Mouse (Mus musculus) left cerebral cortex, adult 8-10 months (tissue): ENCODE results near the gene Flrt1. TPM values are rescaled to one million over a fixed set of nuclear protein-coding genes. Genes with fewer than 3 reads are reported as not detected.
"Not testable (repeated sequence)": the region's sequence is repeated elsewhere in the genome, so short reads cannot be mapped to it uniquely, and the experiment has no call there.

Experiments
- DNase-seq, 2 experiments: peaks; one replicate each; pipeline ENCODE4 v3.0.0; 2022; ENCODE audit warnings: low spot score in 2 of 2
- total RNA-seq, 4 experiments: library from RNA; stranded (reverse); gene quantifications; 2 replicates each; pipeline ENCODE4 v1.2.4; 2022

Flrt1 gene
- total RNA-seq, 4 experiments from 2014 or later, result 35.6 to 42.2 (median 39.1) TPM

- no peak for DNase-seq
Measured at GRCm38 (mm10) chr19:7069781-7070763, 35.5 kb downstream of the Flrt1 start.

DNA sequence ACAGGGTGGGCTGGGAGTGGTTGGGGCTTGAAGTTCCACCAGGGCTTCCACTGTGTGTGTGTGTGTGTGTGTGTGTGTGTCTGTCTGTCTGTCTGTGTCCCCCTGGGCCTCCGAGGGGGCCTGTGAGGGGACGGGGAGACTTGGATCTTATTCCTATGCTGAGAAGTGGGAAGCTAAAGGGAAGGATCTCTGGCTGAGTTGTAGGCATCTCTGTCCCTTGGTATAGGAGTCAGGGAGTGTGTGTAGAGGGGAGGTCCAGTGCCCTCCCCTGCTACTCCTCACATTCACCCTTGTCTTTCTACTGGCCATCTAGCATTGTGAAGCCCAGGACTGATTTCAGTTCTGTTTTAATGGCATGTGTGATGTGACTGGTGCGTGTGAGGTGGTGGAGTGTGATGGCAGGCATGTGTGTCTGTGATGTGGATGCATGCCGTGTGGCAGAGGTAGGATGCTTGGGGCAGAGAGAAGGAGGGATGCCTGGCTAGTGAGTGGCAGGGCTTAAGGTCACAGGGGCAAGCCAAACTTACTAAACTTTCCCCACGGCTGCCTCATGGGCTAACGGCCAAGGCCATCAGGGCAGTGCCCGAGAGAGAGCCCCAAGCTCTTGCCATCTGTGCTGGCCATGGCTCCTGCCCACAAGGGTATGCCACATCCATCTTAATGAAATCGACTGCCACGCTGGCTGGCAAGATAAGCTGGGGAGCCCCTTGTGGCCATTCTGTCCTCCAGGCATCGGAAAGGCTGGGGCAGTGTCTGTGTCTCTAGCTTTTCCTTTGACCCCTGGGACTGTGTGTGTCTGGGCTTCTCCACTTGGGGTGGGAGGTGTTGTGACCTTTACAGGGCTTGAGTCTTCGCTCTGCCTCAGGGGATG, 36.6 kb downstream of the Flrt1 start:
- DNase-seq, result no peak

GRCm38 (mm10) chr19:7068136-7068535, 37.4 kb downstream of the Flrt1 start:
- peak in 1 of 2 experiments; percentile 83 for DNase-seq

- no peak for DNase-seq
Measured at GRCm38 (mm10) chr19:7067344-7068050, 38.0 kb downstream of the Flrt1 start.

- no peak for DNase-seq
Measured at GRCm38 (mm10) chr19:7066828-7067342, 38.6 kb downstream of the Flrt1 start.

GRCm38 (mm10) chr19:7066034-7066827, 39.3 kb downstream of the Flrt1 start:
- no peak for DNase-seq

DNA sequence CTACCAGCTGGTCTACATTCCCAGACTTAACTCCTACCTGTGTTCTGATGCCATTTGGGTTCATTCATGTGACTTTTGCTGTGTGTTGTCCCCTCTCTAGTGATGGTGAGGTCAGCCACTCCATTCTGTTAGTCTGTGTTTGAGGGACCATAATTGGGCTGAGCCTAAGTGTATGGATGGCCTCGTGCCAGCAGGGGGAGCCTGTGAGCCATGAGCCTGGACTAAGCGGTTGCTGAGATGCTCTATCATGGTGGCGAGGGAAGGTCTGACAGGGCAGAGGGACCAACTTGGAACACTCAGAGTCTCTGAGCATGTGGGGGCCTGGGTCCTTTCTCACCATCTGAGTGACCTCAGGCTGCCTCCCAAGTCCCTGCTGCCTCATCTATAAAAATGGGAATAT, 41.0 kb downstream of the Flrt1 start:
- peak in 1 of 2 experiments; percentile 71 for DNase-seq

- no peak for DNase-seq
Measured at GRCm38 (mm10) chr19:7062916-7063315, 42.6 kb downstream of the Flrt1 start.

GRCm38 (mm10) chr19:7062110-7062509, 43.4 kb downstream of the Flrt1 start:
- no peak for DNase-seq

DNA sequence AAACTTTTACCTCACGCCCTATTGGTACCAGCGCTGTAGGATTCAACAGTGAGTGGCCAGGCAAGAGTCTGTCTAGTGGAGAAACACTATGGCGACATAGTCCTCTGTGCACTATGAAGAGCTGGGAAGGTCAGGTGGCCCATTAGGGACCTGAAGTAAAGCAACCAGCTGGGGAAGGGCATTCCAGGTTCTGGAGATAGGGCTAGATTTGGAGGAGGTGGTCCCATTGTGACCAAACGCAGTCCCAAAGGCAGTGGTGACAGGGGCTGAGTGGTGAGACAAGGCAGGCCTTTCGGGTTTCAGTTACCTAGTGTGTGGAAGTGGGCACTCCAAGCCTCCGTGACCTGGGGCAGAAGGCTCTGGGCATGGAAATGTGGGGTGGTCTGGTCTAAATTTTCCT, 47.0 kb downstream of the Flrt1 start:
- no peak for DNase-seq

GRCm38 (mm10) chr19:7057722-7058207, 47.8 kb downstream of the Flrt1 start:
- DNase-seq, result peak; percentile 49 to 66

DNA sequence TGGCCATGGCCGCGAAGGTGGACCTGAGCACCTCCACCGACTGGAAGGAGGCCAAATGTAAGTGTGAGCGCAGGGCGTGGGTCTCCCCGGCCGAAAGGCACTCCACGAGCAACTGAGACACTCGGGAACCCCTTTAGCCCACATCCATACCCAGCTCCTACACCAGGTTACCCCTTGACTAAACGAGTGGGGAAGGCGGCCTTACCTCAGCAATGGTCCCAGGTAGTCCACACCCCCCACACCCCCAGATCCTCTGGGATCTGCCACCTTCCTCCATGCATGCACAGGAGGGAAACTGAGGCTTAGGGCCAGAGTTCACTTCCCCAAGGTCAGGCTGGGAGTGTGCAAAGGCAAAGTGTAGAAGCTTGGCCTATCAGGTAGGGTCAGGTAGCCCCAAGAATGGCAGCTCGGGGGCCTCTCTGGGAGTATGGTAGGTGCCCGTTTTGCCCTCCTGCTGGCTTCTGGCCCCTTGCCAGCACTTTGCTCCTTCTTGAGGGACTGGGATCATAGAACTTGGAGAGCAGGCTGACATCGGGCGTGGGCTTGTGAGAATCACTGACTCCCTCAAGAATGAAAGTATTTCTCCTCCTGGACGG, 48.3 kb downstream of the Flrt1 start:
- peak in 1 of 2 experiments; percentile 52 for DNase-seq

DNA sequence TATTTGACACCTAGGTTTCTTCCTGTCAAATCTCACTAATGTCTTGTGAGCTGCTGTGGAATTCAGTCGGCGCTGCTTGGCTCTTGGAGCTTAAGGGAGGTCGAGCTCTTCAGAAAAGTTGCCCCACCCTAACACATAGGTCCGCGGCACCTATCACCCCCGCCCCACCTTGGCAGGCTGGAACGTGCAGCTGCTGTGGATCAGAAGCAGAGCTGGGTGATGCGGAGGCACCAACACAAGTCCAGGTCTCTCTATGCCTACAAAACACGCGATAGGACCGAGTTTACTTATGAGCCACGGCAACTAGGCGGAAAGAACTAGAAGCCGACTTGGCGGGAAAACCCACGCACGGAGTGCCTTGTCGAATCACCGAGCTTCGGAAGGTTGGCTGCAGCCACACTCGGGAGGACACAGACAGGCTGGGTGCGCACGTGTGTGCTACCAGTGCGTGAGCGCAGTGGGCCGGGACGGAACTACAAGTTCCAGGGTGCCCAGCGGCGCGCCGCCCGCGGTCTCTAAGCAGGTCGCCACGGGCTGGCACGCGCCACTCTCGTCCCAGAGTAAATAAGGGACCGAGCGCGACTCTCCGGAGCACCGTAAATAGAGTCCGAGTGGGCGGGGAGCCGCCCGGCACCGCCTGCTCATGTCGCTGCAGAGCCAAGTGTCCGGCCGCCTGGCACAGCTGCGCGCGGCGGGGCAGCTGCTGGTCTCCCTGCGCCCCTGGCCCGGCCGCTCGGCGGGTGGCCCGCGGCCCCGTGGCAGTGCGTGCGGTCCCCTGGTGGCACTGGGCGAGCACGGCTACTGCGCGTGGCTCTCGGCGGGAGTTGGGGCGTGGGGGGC, 49.1 kb downstream of the Flrt1 start, which contains the start of gene Macrod1:
Gene Macrod1 (plus strand): TSS at position 563 of the 840 bp plus-strand sequence.
- DNase-seq, result peak; percentile 70 to 88

- DNase-seq, result no peak
Measured at GRCm38 (mm10) chr19:7055173-7055572, 50.4 kb downstream of the Flrt1 start.

GRCm38 (mm10) chr19:7054772-7055171, 50.8 kb downstream of the Flrt1 start:
- DNase-seq, result no peak

- not testable (repeated sequence) for DNase-seq
Measured at GRCm38 (mm10) chr19:7053382-7053781, 52.1 kb downstream of the Flrt1 start.

DNA sequence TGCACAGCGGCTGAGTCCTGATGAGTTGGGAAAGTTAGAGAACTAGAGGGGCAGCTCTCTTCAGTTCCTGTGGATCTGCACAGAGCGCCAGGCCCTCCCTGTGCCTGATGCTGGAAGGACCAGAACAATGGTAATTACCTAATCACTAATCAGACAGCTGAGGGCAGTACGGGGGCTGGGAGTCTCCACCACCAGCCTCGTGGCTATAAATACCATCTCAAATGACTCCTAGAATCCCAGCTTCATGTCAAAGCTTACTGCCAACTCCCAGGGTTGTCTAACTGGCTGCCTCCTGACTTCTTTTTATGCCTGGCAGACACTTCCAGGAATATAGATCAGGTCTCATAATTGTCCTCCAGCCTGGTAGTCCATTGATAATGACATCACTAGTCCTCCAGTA, 60.8 kb downstream of the Flrt1 start:
- DNase-seq, result no peak

- DNase-seq, result no peak
Measured at GRCm38 (mm10) chr19:7044279-7044678, 61.2 kb downstream of the Flrt1 start.
